Mouse (Mus musculus) embryonic facial prominence, embryonic 12.5 days (tissue): ENCODE results near the gene Zfp451. TPM values are rescaled to one million over a fixed set of nuclear protein-coding genes. Genes with fewer than 3 reads are reported as not detected.

Experiments used
- ATAC-seq: fragments of 200-750 bp; cut with Nextera tagmentation; 2 replicates; pipeline ENCODE4 v1.8.0; 2017; ENCODE audit not compliant: insufficient number of reproducible peaks, insufficient read depth, low FRiP score, low TSS enrichment
- H3K27ac ChIP-seq: fragments of 300-500 bp; sonication (generic); 2 replicates; pipeline ENCODE4 v1.5.1; 2016; ENCODE audit warnings: mild to moderate bottlenecking
- H3K27me3 ChIP-seq: fragments of 300-500 bp; sonication (generic); 2 replicates; pipeline ENCODE4 v1.6.1; 2016; ENCODE audit warnings: mild to moderate bottlenecking, moderate library complexity
- H3K36me3 ChIP-seq: fragments of 300-500 bp; sonication (generic); 2 replicates; pipeline ENCODE4 v1.6.1; 2016; ENCODE audit warnings: mild to moderate bottlenecking
- H3K4me1 ChIP-seq: fragments of 300-500 bp; sonication (generic); 2 replicates; pipeline ENCODE4 v1.6.1; 2016
- H3K4me2 ChIP-seq: fragments of 300-500 bp; sonication (generic); replicated peaks from 2 replicates; pipeline ENCODE4 v1.6.1; 2016; ENCODE audit warnings: mild to moderate bottlenecking, moderate library complexity
- H3K4me3 ChIP-seq: fragments of 300-500 bp; sonication (generic); 2 replicates; pipeline ENCODE4 v1.5.1; 2016; ENCODE audit warnings: mild to moderate bottlenecking
- H3K9ac ChIP-seq: fragments of 300-500 bp; sonication (generic); 2 replicates; pipeline ENCODE4 v1.6.1; 2016; ENCODE audit warnings: mild to moderate bottlenecking, moderate library complexity
- H3K9me3 ChIP-seq: fragments of 300-500 bp; sonication (generic); 2 replicates; pipeline ENCODE4 v1.6.1; 2016; ENCODE audit warnings: mild to moderate bottlenecking, moderate library complexity
- WGBS: fragments of 180-500 bp; shearing (Covaris S2); methylation state at CpG from one replicate; pipeline ENCODE4 v1.1.7; 2016; 5-methylcytosine and 5-hydroxymethylcytosine counted together
- polyA plus RNA-seq: library from polyadenylated mRNA; unstranded; fragments of >200 nt; fragmentation: Nextera tagmentation; extraction: Ambion mirVana; gene quantifications from 2 replicates; pipeline ENCODE4 v1.2.1, GENCODE M21; 2016

Zfp451 gene
- polyA plus RNA-seq, 1 experiment from 2014 or later, result 36.0 TPM

GRCm38 (mm10) chr1:33738681-33739278 lies 75.6 kb downstream of the Zfp451 start:
- H3K9ac ChIP-seq, result no peak overlapping the region
- 0 out of 2 replicates have a peak, but pooled peaks have one; percentile 9 for ATAC-seq
- no peaks in the 10 kb centered on the region for H3K27me3 ChIP-seq
- no peaks in the 10 kb centered on the region for H3K4me1 ChIP-seq
- peaks cover 54% of the 10 kb centered on the region for H3K36me3 ChIP-seq
- WGBS, result 89% methylated on average over 11 of the region's 11 CpGs
- H3K27ac ChIP-seq, result no peak overlapping the region
- H3K9me3 ChIP-seq, result no peaks in the 10 kb centered on the region
- H3K4me2 ChIP-seq, result no peak overlapping the region
- H3K4me3 ChIP-seq, result no peak overlapping the region

GRCm38 (mm10) chr1:33738281-33738680 lies 76.1 kb downstream of the Zfp451 start:
- Histone ChIP-seq H3K4me3 (no peak overlapping the region), H3K9ac (no peak overlapping the region), H3K9me3 (no peaks in the 10 kb centered on the region), H3K27ac (no peak overlapping the region), H3K4me1 (no peaks in the 10 kb centered on the region), H3K27me3 (no peaks in the 10 kb centered on the region), H3K4me2 (no peak overlapping the region), H3K36me3 (peaks cover 57% of the 10 kb centered on the region)
- no peak for ATAC-seq
- 93% methylated on average over 11 of the region's 11 CpGs for WGBS

GRCm38 (mm10) chr1:33734001-33734685 lies 80.3 kb downstream of the Zfp451 start:
- H3K36me3 ChIP-seq, result peaks cover 63% of the 10 kb centered on the region
- no peak for ATAC-seq
- H3K27ac ChIP-seq, result no peak overlapping the region
- no peak overlapping the region for H3K4me3 ChIP-seq
- WGBS, result 79% methylated on average over 5 of the region's 5 CpGs
- H3K9me3 ChIP-seq, result no peaks in the 10 kb centered on the region
- H3K4me1 ChIP-seq, result no peaks in the 10 kb centered on the region
- no peak overlapping the region for H3K9ac ChIP-seq
- H3K27me3 ChIP-seq, result no peaks in the 10 kb centered on the region
- H3K4me2 ChIP-seq, result no peak overlapping the region

- no peak for ATAC-seq
- no peaks in the 10 kb centered on the region for H3K9me3 ChIP-seq
- H3K9ac ChIP-seq, result no peak overlapping the region
- no peaks in the 10 kb centered on the region for H3K27me3 ChIP-seq
- WGBS, result 89% methylated on average over 9 of the region's 9 CpGs
- H3K4me3 ChIP-seq, result no peak overlapping the region
- H3K27ac ChIP-seq, result no peak overlapping the region
- no peak overlapping the region for H3K4me2 ChIP-seq
- H3K36me3 ChIP-seq, result peaks cover 58% of the 10 kb centered on the region
- H3K4me1 ChIP-seq, result no peaks in the 10 kb centered on the region
These were observed 81.4 kb downstream of the Zfp451 start for GRCm38 (mm10) chr1:33733044-33733443.

GRCm38 (mm10) chr1:33725086-33725485 lies 89.3 kb downstream of the Zfp451 start:
- ATAC-seq, result no peak
- 91% methylated on average over 5 of the region's 5 CpGs for WGBS

GRCm38 (mm10) chr1:33724516-33724915 lies 89.9 kb downstream of the Zfp451 start:
- no peak overlapping the region for H3K4me2 ChIP-seq
- peaks cover 5% of the 10 kb centered on the region; the same call in 1 of the 2 replicates for H3K4me1 ChIP-seq
- ATAC-seq, result no peak
- 69% methylated on average over 6 of the region's 6 CpGs for WGBS
- H3K36me3 ChIP-seq, result peaks cover 62% of the 10 kb centered on the region
- no peak overlapping the region for H3K4me3 ChIP-seq
- no peaks in the 10 kb centered on the region for H3K9me3 ChIP-seq
- no peak overlapping the region for H3K9ac ChIP-seq
- no peaks in the 10 kb centered on the region for H3K27me3 ChIP-seq
- H3K27ac ChIP-seq, result no peak overlapping the region

More at GRCm38 (mm10) chr1:33725086-33725485, 89.3 kb downstream of the Zfp451 start:
- Histone ChIP-seq H3K4me1 (peaks cover 5% of the 10 kb centered on the region; the same call in 1 of the 2 replicates), H3K36me3 (peaks cover 62% of the 10 kb centered on the region), H3K9me3 (no peaks in the 10 kb centered on the region), H3K4me2 (no peak overlapping the region), H3K9ac (0 out of 2 replicates have a peak overlapping the region, but pooled peaks have one; percentile 8), H3K27ac (no peak overlapping the region), H3K27me3 (no peaks in the 10 kb centered on the region), H3K4me3 (no peak overlapping the region)

GRCm38 (mm10) chr1:33721020-33721419 lies 93.4 kb downstream of the Zfp451 start:
- Histone ChIP-seq H3K4me3 (peak overlapping the region; percentile 82), H3K36me3 (peaks cover 37% of the 10 kb centered on the region), H3K9ac (peak overlapping the region; percentile 43), H3K4me2 (peak overlapping the region; percentile 56), H3K27me3 (no peaks in the 10 kb centered on the region), H3K9me3 (no peaks in the 10 kb centered on the region), H3K27ac (no peak overlapping the region), H3K4me1 (peaks cover 5% of the 10 kb centered on the region; the same call in 1 of the 2 replicates)
- no peak for ATAC-seq
- WGBS, result 86% methylated on average over 7 of the region's 7 CpGs

- H3K9me3 ChIP-seq, result no peaks in the 10 kb centered on the region
- WGBS, result under 1% methylated on average over 40 of the region's 41 CpGs
- peak overlapping the region; percentile 91 for H3K9ac ChIP-seq
- peak overlapping the region; percentile 56 for H3K4me2 ChIP-seq
- H3K4me3 ChIP-seq, result peak overlapping the region; percentile 82
- peak overlapping the region; percentile 95 for H3K27ac ChIP-seq
- H3K36me3 ChIP-seq, result peaks cover 29% of the 10 kb centered on the region
- H3K4me1 ChIP-seq, result peaks cover 5% of the 10 kb centered on the region; the same call in 1 of the 2 replicates
- no peak for ATAC-seq
- H3K27me3 ChIP-seq, result no peaks in the 10 kb centered on the region
These were observed 94.2 kb downstream of the Zfp451 start for GRCm38 (mm10) chr1:33720231-33720630.

- H3K4me2 ChIP-seq, result peak within 1 kb of the TSS; percentile 56
- peak; percentile 90 for ATAC-seq
These were observed 94.6 kb downstream of the Zfp451 start, which contains the start of gene Rab23 for GRCm38 (mm10) chr1:33719733-33720225. Rab23 (plus strand) TSS chr1:33719887.

GRCm38 (mm10) chr1:33717636-33718035 lies 96.8 kb downstream of the Zfp451 start:
- Histone ChIP-seq H3K27ac (no peak overlapping the region), H3K36me3 (peaks cover 7% of the 10 kb centered on the region), H3K4me2 (no peak overlapping the region), H3K27me3 (no peaks in the 10 kb centered on the region), H3K4me1 (peaks cover 5% of the 10 kb centered on the region; the same call in 1 of the 2 replicates), H3K4me3 (no peak overlapping the region), H3K9me3 (no peaks in the 10 kb centered on the region), H3K9ac (no peak overlapping the region)
- WGBS, result 77% methylated on average over 1 of the region's 1 CpGs
- no peak for ATAC-seq

More at GRCm38 (mm10) chr1:33719733-33720225, 94.6 kb downstream of the Zfp451 start, which contains the start of gene Rab23:
- Histone ChIP-seq H3K27me3 (no peaks in the 10 kb centered on the region), H3K27ac (peak within 1 kb of the TSS; percentile 95), H3K36me3 (peaks cover 25% of the 10 kb centered on the region), H3K9me3 (no peaks in the 10 kb centered on the region), H3K4me1 (peaks cover 5% of the 10 kb centered on the region; the same call in 1 of the 2 replicates), H3K9ac (peak within 1 kb of the TSS; percentile 91), H3K4me3 (peak within 1 kb of the TSS; percentile 82)
- WGBS, result 1% methylated on average over 52 of the region's 54 CpGs

GRCm38 (mm10) chr1:33714796-33715195 lies 99.6 kb downstream of the Zfp451 start:
- H3K27ac ChIP-seq, result no peak overlapping the region
- H3K36me3 ChIP-seq, result no peaks in the 10 kb centered on the region
- no peak overlapping the region for H3K4me3 ChIP-seq
- H3K4me1 ChIP-seq, result no peaks in the 10 kb centered on the region
- H3K27me3 ChIP-seq, result no peaks in the 10 kb centered on the region
- H3K9ac ChIP-seq, result no peak overlapping the region
- no peaks in the 10 kb centered on the region for H3K9me3 ChIP-seq
- WGBS, result 3% methylated on average over 10 of the region's 10 CpGs
- ATAC-seq, result 0 out of 2 replicates have a peak, but pooled peaks have one; percentile 17
- H3K4me2 ChIP-seq, result peak overlapping the region; percentile 22
